Mouse (Mus musculus) myocyte (in vitro differentiated cells): ENCODE results near the gene Car7. TPM values are rescaled to one million over a fixed set of nuclear protein-coding genes. Genes with fewer than 3 reads are reported as not detected.

Experiments
- H3K27me3 ChIP-seq: one replicate; pipeline ENCODE4 v1.6.1; 2011; ENCODE audit not compliant: control insufficient read depth, insufficient read depth, insufficient read length
- H3K36me3 ChIP-seq: one replicate; pipeline ENCODE4 v1.6.1; 2011; ENCODE audit not compliant: control insufficient read depth, insufficient read depth
- H3K4me2 ChIP-seq: one replicate; pipeline ENCODE4 v1.6.1; 2011; ENCODE audit warnings: low read depth, control low read depth
- H3K4me3 ChIP-seq: one replicate; pipeline ENCODE4 v1.5.1; 2011; ENCODE audit warnings: mild to moderate bottlenecking, control low read depth, moderate library complexity
- H3K79me2 ChIP-seq: one replicate; pipeline ENCODE4 v1.6.1; 2011; ENCODE audit not compliant: control insufficient read depth, insufficient read depth
- H3ac ChIP-seq: one replicate; pipeline ENCODE4 v1.6.1; 2011; ENCODE audit not compliant: control insufficient read depth, insufficient read length
- CEBPB ChIP-seq: IDR thresholded peaks from 2 replicates; pipeline ENCODE4 v1.6.1; 2011; ENCODE audit warnings: mild to moderate bottlenecking, moderate library complexity; ENCODE audit not compliant: poor library complexity, insufficient read depth, severe bottlenecking
- E2F4 ChIP-seq: IDR thresholded peaks from one replicate; pipeline ENCODE4 v1.6.1; 2011; ENCODE audit warnings: mild to moderate bottlenecking, control low read depth, moderate library complexity; ENCODE audit not compliant: insufficient read depth
- MAX ChIP-seq: IDR thresholded peaks from one replicate; pipeline ENCODE4 v1.6.1; 2011; ENCODE audit warnings: low read depth, mild to moderate bottlenecking, control low read depth
- MYOD1 ChIP-seq, 3 experiments: IDR thresholded peaks; one replicate each; pipeline ENCODE4 v1.6.1; 2011; ENCODE audit warnings: control low read depth in 2 of 3, low read depth in 2 of 3, mild to moderate bottlenecking in 2 of 3, moderate library complexity in 1 of 3; ENCODE audit not compliant: insufficient read length in 2 of 3, control insufficient read depth in 1 of 3
- MYOG ChIP-seq, 3 experiments: IDR thresholded peaks; one replicate each; pipeline ENCODE4 v1.6.1; 2011; ENCODE audit warnings: control low read depth in 2 of 3, low read depth in 2 of 3, mild to moderate bottlenecking in 2 of 3; ENCODE audit not compliant: insufficient read length in 2 of 3, control insufficient read depth in 1 of 3, insufficient read depth in 1 of 3
- POLR2A ChIP-seq: IDR thresholded peaks from one replicate; pipeline ENCODE4 v1.6.1; 2011; ENCODE audit warnings: low read depth, mild to moderate bottlenecking, control low read depth, moderate library complexity; ENCODE audit not compliant: insufficient read length
- POLR2AphosphoS2 ChIP-seq: IDR thresholded peaks from one replicate; pipeline ENCODE4 v1.6.1; 2011; ENCODE audit warnings: low read depth, control low read depth; ENCODE audit not compliant: insufficient read length
- REST ChIP-seq: IDR thresholded peaks from one replicate; pipeline ENCODE4 v1.6.1; 2011; ENCODE audit warnings: mild to moderate bottlenecking, control low read depth, moderate library complexity; ENCODE audit not compliant: insufficient read depth, insufficient read length
- SRF ChIP-seq: IDR thresholded peaks from one replicate; pipeline ENCODE4 v1.6.1; 2011; ENCODE audit warnings: low read depth; ENCODE audit not compliant: control insufficient read depth, insufficient read length
- TCF12 ChIP-seq: IDR thresholded peaks from one replicate; pipeline ENCODE4 v1.6.1; 2011; ENCODE audit warnings: mild to moderate bottlenecking, control low read depth; ENCODE audit not compliant: poor library complexity, insufficient read depth, severe bottlenecking
- TCF3 ChIP-seq: IDR thresholded peaks from one replicate; pipeline ENCODE4 v1.6.1; 2011; ENCODE audit warnings: low read depth, control low read depth; ENCODE audit not compliant: insufficient read length
- USF1 ChIP-seq: IDR thresholded peaks from one replicate; pipeline ENCODE4 v1.6.1; 2011; ENCODE audit warnings: low read depth, mild to moderate bottlenecking, control low read depth, moderate library complexity
- polyA plus RNA-seq: library from polyadenylated mRNA; unstranded; fragments of >200 nt; fragmentation: generic; extraction: Trizol; gene quantifications from one replicate; pipeline ENCODE4 v1.2.1, GENCODE M21; 2012; ENCODE audit warnings: missing spikeins

Car7 gene
- polyA plus RNA-seq, 1 experiment, result 0.64 TPM

- no peak for TF ChIP-seq E2F4
- TF ChIP-seq CEBPB, result no peak
- TF ChIP-seq TCF3, result no peak
- TF ChIP-seq MYOD1 (IDR thresholded peaks at IDR 0.05; ENCODE audit: control insufficient read depth in 1 of 3, insufficient read length in 2 of 3, low read depth in 2 of 3), result no peak
- no peak for TF ChIP-seq SRF
- no peak for TF ChIP-seq TCF12
- TF ChIP-seq USF1, result no peak
- TF ChIP-seq POLR2A, result no peak
- no peak for TF ChIP-seq MAX
- TF ChIP-seq REST, result no peak
- no peak for TF ChIP-seq MYOG (IDR thresholded peaks at IDR 0.05; ENCODE audit: control insufficient read depth in 1 of 3, insufficient read depth in 1 of 3, insufficient read length in 2 of 3, low read depth in 2 of 3)
- TF ChIP-seq POLR2AphosphoS2, result no peak
These were observed 60.3 kb downstream of the Car7 start for GRCm38 (mm10) chr8:104594611-104595362.

GRCm38 (mm10) chr8:104595773-104596536 is 61.5 kb downstream of the Car7 start:
- Histone ChIP-seq H3K4me2 (no peak overlapping the region), H3ac (no peak overlapping the region), H3K79me2 (peaks cover 13% of the 10 kb centered on the region), H3K27me3 (no peaks in the 10 kb centered on the region), H3K36me3 (peaks cover 27% of the 10 kb centered on the region), H3K4me3 (no peak overlapping the region)
- TF ChIP-seq POLR2AphosphoS2 (no peak), MYOG (IDR thresholded peaks at IDR 0.05; ENCODE audit: control insufficient read depth in 1 of 3, insufficient read depth in 1 of 3, insufficient read length in 2 of 3, low read depth in 2 of 3) (no peak), TCF3 (no peak), CEBPB (no peak), SRF (no peak), MYOD1 (IDR thresholded peaks at IDR 0.05; ENCODE audit: control insufficient read depth in 1 of 3, insufficient read length in 2 of 3, low read depth in 2 of 3) (no peak), POLR2A (no peak), MAX (no peak), E2F4 (no peak), USF1 (no peak), TCF12 (no peak), REST (no peak)

More at GRCm38 (mm10) chr8:104594611-104595362, 60.3 kb downstream of the Car7 start:
- Histone ChIP-seq H3K79me2 (peaks cover 13% of the 10 kb centered on the region), H3ac (no peak overlapping the region), H3K36me3 (peaks cover 27% of the 10 kb centered on the region), H3K4me3 (no peak overlapping the region), H3K27me3 (no peaks in the 10 kb centered on the region), H3K4me2 (no peak overlapping the region)

- Histone ChIP-seq H3K79me2 (peaks cover 3% of the 10 kb centered on the region), H3K36me3 (peaks cover 27% of the 10 kb centered on the region), H3K27me3 (no peaks in the 10 kb centered on the region), H3ac (no peak overlapping the region), H3K4me3 (no peak overlapping the region), H3K4me2 (no peak overlapping the region)
- TF ChIP-seq POLR2AphosphoS2 (no peak), POLR2A (no peak), MYOD1 (IDR thresholded peaks at IDR 0.05; ENCODE audit: control insufficient read depth in 1 of 3, insufficient read length in 2 of 3, low read depth in 2 of 3) (no peak), REST (no peak), USF1 (no peak), TCF3 (no peak), TCF12 (no peak), SRF (no peak), CEBPB (no peak), MAX (no peak), E2F4 (no peak), MYOG (IDR thresholded peaks at IDR 0.05; ENCODE audit: control insufficient read depth in 1 of 3, insufficient read depth in 1 of 3, insufficient read length in 2 of 3, low read depth in 2 of 3) (no peak)
These were observed 63.2 kb downstream of the Car7 start for GRCm38 (mm10) chr8:104597656-104598055.

GRCm38 (mm10) chr8:104598496-104598895 is 64.0 kb downstream of the Car7 start:
- TF ChIP-seq POLR2A, result no peak
- peak in 1 of 3 experiments; percentile 33 for TF ChIP-seq MYOD1 (IDR thresholded peaks at IDR 0.05; ENCODE audit: control insufficient read depth in 1 of 3, insufficient read length in 2 of 3, low read depth in 2 of 3)
- Histone ChIP-seq H3ac (no peak overlapping the region), H3K27me3 (no peaks in the 10 kb centered on the region), H3K4me2 (no peak overlapping the region), H3K36me3 (peaks cover 26% of the 10 kb centered on the region), H3K79me2 (no peaks in the 10 kb centered on the region), H3K4me3 (no peak overlapping the region)

Other genes with a start within 250 kb of the Car7 start
- gene Cmtm2a, start 241.5 kb upstream of the Car7 start, polyA plus RNA-seq, result not detected
- not detected for gene Gm45711, start 224.6 kb upstream of the Car7 start, polyA plus RNA-seq
- not detected for gene Cmtm1, start 224.5 kb upstream of the Car7 start, polyA plus RNA-seq
- not detected for gene Gm11020, start 213.1 kb upstream of the Car7 start, polyA plus RNA-seq
- not detected for gene Cmtm2b, start 212.5 kb upstream of the Car7 start, polyA plus RNA-seq
- 28.6 TPM for gene Cmtm3, start 195.3 kb upstream of the Car7 start, polyA plus RNA-seq
- gene Cmtm4, start 138.9 kb upstream of the Car7 start, polyA plus RNA-seq, result 5.5 TPM
- gene Dync1li2, start 91.6 kb upstream of the Car7 start, polyA plus RNA-seq, result 45.0 TPM
- gene Terb1, start 24.8 kb upstream of the Car7 start, polyA plus RNA-seq, result not detected
- gene Nae1, start 52 bp upstream of the Car7 start, polyA plus RNA-seq, result 15.4 TPM
- gene Pdp2, start 56.8 kb downstream of the Car7 start, polyA plus RNA-seq, result 2.3 TPM
- 0.29 TPM for gene Cdh16, start 89.7 kb downstream of the Car7 start, polyA plus RNA-seq
- gene Rrad, start 96.6 kb downstream of the Car7 start, polyA plus RNA-seq, result 17.9 TPM
- gene Ciao2b, start 107.3 kb downstream of the Car7 start, polyA plus RNA-seq, result 217 TPM
- not detected for gene Ces2a, start 199.3 kb downstream of the Car7 start, polyA plus RNA-seq